Mouse (Mus musculus) adrenal gland, postnatal 14 days (tissue): Measurements from ENCODE around the gene Plcb1. TPM values are rescaled to one million over a fixed set of nuclear protein-coding genes. Genes with fewer than 3 reads are reported as not detected.

ENCODE experiments used
- DNase-seq: peaks from one replicate; pipeline ENCODE4 v3.0.0; 2021; ENCODE audit warnings: mixed read lengths
- total RNA-seq: library from RNA; stranded (reverse); gene quantifications from 2 replicates; pipeline ENCODE4 v1.2.3, GENCODE M21; 2021

The Plcb1 gene
- total RNA-seq, 1 experiment from 2014 or later: 56.2 TPM

DNA sequence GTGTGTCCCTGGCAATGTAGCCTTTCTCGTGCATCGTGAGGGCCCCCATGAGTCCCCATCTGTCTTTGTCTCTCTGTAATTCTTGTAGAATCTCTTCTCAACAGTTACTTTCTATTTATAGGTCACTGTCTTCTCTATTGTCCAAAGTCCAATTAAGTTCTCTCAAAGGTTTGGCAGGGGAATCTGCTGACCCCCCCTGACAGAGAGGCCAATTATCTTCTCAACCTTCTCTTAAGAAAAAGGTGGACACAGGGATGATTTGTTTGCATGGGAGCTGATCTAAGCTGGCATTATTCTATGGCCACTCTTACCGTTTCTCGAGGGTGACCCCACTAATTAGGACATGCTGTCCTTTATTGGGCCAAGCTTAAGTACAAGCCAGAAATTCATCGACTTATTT lies 633.4 kb downstream of the Plcb1 start:
- DNase-seq: no peak

GRCm38 (mm10) chr2:135434947-135435515 lies 649.2 kb downstream of the Plcb1 start:
- DNase-seq: no peak

GRCm38 (mm10) chr2:135439034-135439433 lies 653.2 kb downstream of the Plcb1 start:
- DNase-seq: no peak

- DNase-seq: peak; percentile 68
These were observed 654.0 kb downstream of the Plcb1 start for GRCm38 (mm10) chr2:135439546-135440517.

GRCm38 (mm10) chr2:135453581-135453980 lies 667.7 kb downstream of the Plcb1 start:
- DNase-seq: peak; percentile 22

DNA sequence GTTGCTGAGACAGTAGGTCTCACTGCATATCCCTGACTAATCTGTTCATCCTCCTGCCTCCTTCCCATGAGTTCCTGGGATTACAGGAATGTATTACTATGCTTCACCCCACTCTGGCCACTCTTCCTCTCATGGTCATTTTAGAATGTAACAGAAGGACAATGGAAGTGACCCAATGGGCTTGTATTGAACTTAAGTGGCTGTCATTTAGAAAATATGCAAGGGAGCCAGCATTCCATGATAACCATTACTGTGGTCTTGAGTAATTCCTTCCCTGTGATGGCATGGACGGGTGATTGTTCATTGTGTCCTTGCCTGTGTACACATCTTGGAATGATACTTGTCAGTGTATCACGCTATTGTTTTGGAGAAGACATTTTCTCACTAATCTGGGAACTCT lies 668.1 kb downstream of the Plcb1 start:
- no peak for DNase-seq

- no peak for DNase-seq
These were observed 668.6 kb downstream of the Plcb1 start for GRCm38 (mm10) chr2:135454455-135454854.

DNA sequence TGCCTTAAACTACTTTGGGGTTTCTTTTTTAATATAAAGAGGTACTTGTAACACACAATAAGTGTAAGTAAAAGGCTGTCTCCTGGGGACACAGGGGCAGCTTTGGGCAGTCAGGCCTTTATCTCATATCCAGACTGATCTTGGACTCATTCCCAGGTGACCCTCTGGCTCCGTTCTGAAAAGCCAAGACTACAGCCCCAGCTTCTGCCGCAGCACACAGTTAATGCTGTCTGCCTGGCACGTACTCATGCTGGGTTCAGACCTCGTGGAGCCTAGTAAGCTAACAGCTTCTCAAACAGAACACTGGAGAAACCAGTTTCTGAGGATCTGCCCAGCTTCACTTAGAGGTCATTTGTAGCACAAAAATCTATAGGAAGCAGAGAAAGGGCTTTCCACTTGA lies 682.0 kb downstream of the Plcb1 start:
- DNase-seq: peak; percentile 8

DNA sequence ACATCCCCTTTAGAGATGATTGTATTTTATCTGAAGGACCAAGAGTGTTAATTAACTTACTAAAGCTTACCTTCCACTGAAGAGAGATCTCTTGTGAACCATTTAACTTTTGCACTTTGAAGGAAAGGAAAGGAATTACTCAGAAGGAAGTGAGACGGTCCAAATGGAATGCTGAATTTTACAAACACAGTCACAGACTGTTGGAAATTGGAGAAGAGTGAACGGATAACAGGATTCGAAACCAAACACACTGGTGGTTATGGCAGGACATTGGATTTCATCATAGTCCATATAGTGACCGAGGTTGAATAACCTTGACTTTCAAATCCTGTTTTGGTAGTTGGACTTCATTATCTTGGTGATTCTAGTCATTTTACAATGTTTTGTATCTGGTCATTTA lies 688.2 kb downstream of the Plcb1 start:
- no peak for DNase-seq

GRCm38 (mm10) chr2:135485248-135485647 lies 699.4 kb downstream of the Plcb1 start:
- DNase-seq: no peak

DNA sequence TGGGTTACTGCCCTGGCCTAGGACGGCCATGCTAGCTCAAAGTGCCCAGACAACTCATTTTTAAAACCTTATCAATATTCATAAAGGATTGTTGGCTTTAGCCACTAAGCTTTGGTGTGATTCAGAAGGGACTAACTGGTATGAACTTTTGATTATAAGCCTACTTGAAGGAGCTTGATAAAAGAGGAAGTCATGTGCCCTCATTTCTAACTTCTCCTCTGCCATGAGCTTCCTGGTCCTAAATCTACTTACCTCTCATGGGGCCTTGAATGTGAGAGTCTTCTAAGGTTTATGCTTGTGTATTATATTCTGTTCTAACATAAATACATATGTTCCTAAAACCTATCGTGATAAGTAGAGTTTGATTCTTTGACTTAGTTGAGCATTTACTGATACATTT lies 702.4 kb downstream of the Plcb1 start:
- no peak for DNase-seq

DNA sequence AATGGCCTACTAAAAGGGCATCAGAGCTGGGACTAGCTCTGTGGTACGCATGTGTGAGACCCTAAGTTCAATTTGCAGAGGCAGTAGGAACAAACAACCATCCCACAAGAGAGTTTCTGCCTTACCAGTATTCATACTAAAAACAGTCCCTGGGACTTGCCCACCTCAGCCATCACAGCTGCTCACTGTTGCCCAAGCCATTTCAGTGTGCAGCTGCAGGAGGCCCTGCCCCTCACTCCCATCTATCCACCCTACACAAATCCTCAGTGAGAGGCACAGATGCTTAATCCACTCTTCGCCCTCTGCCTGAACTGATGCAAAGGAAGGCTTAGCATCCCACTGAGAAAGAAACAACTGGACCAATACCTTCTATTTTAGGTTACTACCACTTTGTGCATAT lies 703.3 kb downstream of the Plcb1 start:
- no peak for DNase-seq

GRCm38 (mm10) chr2:135492777-135493176 lies 706.9 kb downstream of the Plcb1 start:
- DNase-seq: peak; percentile 52

GRCm38 (mm10) chr2:135496553-135496952 lies 710.7 kb downstream of the Plcb1 start:
- DNase-seq: no peak

- no peak for DNase-seq
These were observed 711.4 kb downstream of the Plcb1 start for GRCm38 (mm10) chr2:135497251-135497650.

DNA sequence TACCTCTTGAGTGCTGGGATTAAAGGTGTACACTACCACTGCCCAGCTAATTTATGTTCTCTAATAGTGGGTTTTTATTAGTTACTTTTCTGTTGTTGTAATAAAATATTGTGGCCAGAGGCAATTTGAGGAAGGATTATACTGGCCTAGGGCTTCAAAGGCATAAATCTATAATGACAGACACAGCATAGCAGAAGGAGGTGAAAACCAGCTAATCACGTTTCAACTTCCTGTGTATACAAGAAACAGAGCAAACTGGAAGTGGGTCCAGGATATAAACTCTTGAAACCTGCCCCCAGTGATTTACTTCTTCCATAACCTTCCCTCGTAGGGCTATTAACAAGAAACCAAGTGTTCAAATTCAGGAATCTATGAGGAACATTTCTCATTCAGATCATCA lies 715.0 kb downstream of the Plcb1 start:
- DNase-seq: no peak

- DNase-seq: no peak
These were observed 717.6 kb downstream of the Plcb1 start for GRCm38 (mm10) chr2:135503328-135503997.

DNA sequence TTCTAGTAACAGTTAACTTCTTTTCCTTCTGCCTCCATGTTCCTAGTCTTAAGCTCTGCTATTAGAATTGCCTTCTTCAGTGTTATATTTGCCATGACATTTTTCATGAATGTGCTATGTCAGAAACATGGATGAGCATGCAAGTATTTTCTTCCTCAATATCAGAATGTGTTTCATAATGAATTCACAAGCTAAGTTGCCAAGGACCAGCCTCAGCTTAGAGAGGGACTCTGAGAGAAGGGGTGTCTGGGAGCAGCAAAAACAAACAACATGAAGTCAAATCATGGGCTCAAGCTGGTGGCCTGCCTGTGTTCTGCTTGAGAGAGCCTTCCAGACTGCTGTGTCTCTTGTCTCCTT lies 718.1 kb downstream of the Plcb1 start:
- no peak for DNase-seq

- DNase-seq: peak; percentile 14
These were observed 721.2 kb downstream of the Plcb1 start for GRCm38 (mm10) chr2:135507111-135507510.

- DNase-seq: no peak
These were observed 733.1 kb downstream of the Plcb1 start for GRCm38 (mm10) chr2:135518956-135519355.
